ENCODE assay signal across 10 mouse cellular contexts in genomic region chr17:47526856-47527520, GRCm38 (mm10). TPM values are rescaled to one million over a fixed set of nuclear protein-coding genes. Genes with fewer than 3 reads are reported as not detected.
A peak's percentile ranks its signal among the peaks of the same experiment; 100 is the strongest.
DNase-seq lines count a peak whose midpoint lies in the region; ATAC-seq and TF ChIP-seq lines count a peak whose summit lies in the region.
"Had no signal": no experiment of that assay in that cellular context is flagged by ENCODE, and none has a peak within 500 bp of the region (broad histone marks: within the 10 kb centered on the region; RNA-seq: fewer than 3 reads in every experiment).

No protein-coding gene starts in this region.

- peaks cover 14% of the 10 kb centered on the region for H3K4me1 ChIP-seq in midbrain, embryonic 11.5 days (ENCODE audit: control insufficient read depth, insufficient read depth, low read length)
- H3K4me1 ChIP-seq in midbrain, postnatal 0 days (ENCODE audit: insufficient read depth, low read length) = no peaks in the 10 kb centered on the region
- peaks cover 14% of the 10 kb centered on the region; the same call in 1 of the 2 replicates for H3K4me1 ChIP-seq in hindbrain, embryonic 14.5 days (replicated peaks; ENCODE audit: control insufficient read depth, insufficient read depth, low read length)
- peaks cover 5% of the 10 kb centered on the region for H3K4me1 ChIP-seq in midbrain, embryonic 16.5 days (ENCODE audit: control insufficient read depth, insufficient read depth, low read length)

- H3K27me3 ChIP-seq in midbrain, embryonic 11.5 days (ENCODE audit: control insufficient read depth, insufficient read depth, low read length) = no peaks in the 10 kb centered on the region
- no peaks in the 10 kb centered on the region for H3K27me3 ChIP-seq in midbrain, postnatal 0 days (ENCODE audit: insufficient read depth, low read length)
- no peaks in the 10 kb centered on the region for H3K27me3 ChIP-seq in hindbrain, embryonic 14.5 days (ENCODE audit: control insufficient read depth, insufficient read depth, low read length)
- H3K27me3 ChIP-seq in midbrain, embryonic 16.5 days (ENCODE audit: control insufficient read depth, insufficient read depth, low read depth, low read length) = no peaks in the 10 kb centered on the region

- no peak overlapping the region for H3K4me2 ChIP-seq in midbrain, embryonic 11.5 days
- H3K4me2 ChIP-seq in midbrain, postnatal 0 days (ENCODE audit: low read depth, low read length, poor library complexity, severe bottlenecking) = no peak overlapping the region
- H3K4me2 ChIP-seq in hindbrain, embryonic 14.5 days (replicated peaks) = no peak overlapping the region
- no peak overlapping the region for H3K4me2 ChIP-seq in midbrain, embryonic 16.5 days (ENCODE audit: low read length)

- no peak for ATAC-seq in midbrain, embryonic 11.5 days (ENCODE audit: low FRiP score)
- ATAC-seq in midbrain, postnatal 0 days (ENCODE audit: low FRiP score) = no peak
- no peak for ATAC-seq in hindbrain, embryonic 14.5 days (ENCODE audit: low FRiP score)
- ATAC-seq in midbrain, embryonic 16.5 days = no peak

- no peaks in the 10 kb centered on the region for H3K36me3 ChIP-seq in midbrain, embryonic 11.5 days (ENCODE audit: control insufficient read depth, insufficient read depth, low read length)
- no peaks in the 10 kb centered on the region for H3K36me3 ChIP-seq in midbrain, postnatal 0 days (ENCODE audit: insufficient read depth, low read length)
- no peaks in the 10 kb centered on the region for H3K36me3 ChIP-seq in hindbrain, embryonic 14.5 days (replicated peaks; ENCODE audit: control insufficient read depth, insufficient read depth)
- no peaks in the 10 kb centered on the region for H3K36me3 ChIP-seq in midbrain, embryonic 16.5 days (ENCODE audit: control insufficient read depth, insufficient read depth, low read length)

- peak overlapping the region; percentile 33; the same call in 1 of the 2 replicates for H3K9ac ChIP-seq in midbrain, embryonic 11.5 days (ENCODE audit: low read length)
- H3K9ac ChIP-seq in midbrain, postnatal 0 days (replicated peaks; ENCODE audit: low read length, poor library complexity, severe bottlenecking) = no peak overlapping the region
- no peak overlapping the region for H3K9ac ChIP-seq in hindbrain, embryonic 14.5 days
- H3K9ac ChIP-seq in midbrain, embryonic 16.5 days (ENCODE audit: low read depth, low read length) = no peak overlapping the region

- no peak overlapping the region for H3K4me3 ChIP-seq in midbrain, embryonic 11.5 days (ENCODE audit: low read depth, low read length)
- H3K4me3 ChIP-seq in midbrain, postnatal 0 days (ENCODE audit: low read depth, low read length) = no peak overlapping the region
- no peak overlapping the region for H3K4me3 ChIP-seq in hindbrain, embryonic 14.5 days (replicated peaks; ENCODE audit: low read length)
- H3K4me3 ChIP-seq in midbrain, embryonic 16.5 days (ENCODE audit: low read depth, low read length) = no peak overlapping the region

- no peaks in the 10 kb centered on the region for H3K9me3 ChIP-seq in midbrain, embryonic 11.5 days (ENCODE audit: control insufficient read depth, low read length)
- no peaks in the 10 kb centered on the region for H3K9me3 ChIP-seq in midbrain, postnatal 0 days (ENCODE audit: low read length)
- H3K9me3 ChIP-seq in hindbrain, embryonic 14.5 days (ENCODE audit: control insufficient read depth, low read length) = no peaks in the 10 kb centered on the region
- no peaks in the 10 kb centered on the region for H3K9me3 ChIP-seq in midbrain, embryonic 16.5 days (replicated peaks; ENCODE audit: control insufficient read depth, low read length, poor library complexity, severe bottlenecking)

- WGBS in midbrain, embryonic 11.5 days = 86% methylated on average over 17 of the region's 17 CpGs
- WGBS in midbrain, postnatal 0 days = 88% methylated on average over 17 of the region's 17 CpGs
- WGBS in hindbrain, embryonic 14.5 days = 79% methylated on average over 17 of the region's 17 CpGs
- WGBS in midbrain, embryonic 16.5 days = 86% methylated on average over 17 of the region's 17 CpGs

- peak; percentile 53 for DNase-seq in gastrocnemius, postnatal 10 days
- no peak for DNase-seq in gastrocnemius, postnatal 25 days
- no peak for DNase-seq in midbrain, embryonic 11.5 days (ENCODE audit: low spot score, missing footprints)
- DNase-seq in midbrain, postnatal 0 days (ENCODE audit: low spot score) = no peak
- no peak for DNase-seq in hindbrain, embryonic 14.5 days (ENCODE audit: low spot score)
- DNase-seq in yolk sac, embryonic 10.5 days (ENCODE audit: low spot score) = no peak
- no peak for DNase-seq in layer of hippocampus, postnatal 14 days (ENCODE audit: low spot score in 2 of 2)
- DNase-seq: adrenal gland, postnatal 14 days; kidney, postnatal 36 days had no signal

- TF ChIP-seq CTCF in midbrain, postnatal 0 days (IDR thresholded peaks at IDR 0.05) = no peak

- H3K27ac ChIP-seq in midbrain, embryonic 11.5 days (ENCODE audit: low read depth, low read length) = no peak overlapping the region
- H3K27ac ChIP-seq in midbrain, postnatal 0 days (ENCODE audit: low read depth, low read length) = no peak overlapping the region; the same call in 1 of the 2 replicates
- H3K27ac ChIP-seq in hindbrain, embryonic 14.5 days = peak overlapping the region; percentile 58; the same call in 1 of the 2 replicates
- H3K27ac ChIP-seq in midbrain, embryonic 16.5 days (ENCODE audit: low read length) = peak overlapping the region; percentile 40

RNA-seq across cellular contexts. Expression of gene Ccnd3, which starts 22.1 kb away (rescaled TPM):
- total RNA-seq in gastrocnemius, postnatal 10 days (2021) = 100 to 1,000 TPM in 1 of 2 experiments, 10 to 100 TPM in 1; 95.5 to 120 TPM
- 10 to 100 TPM; 31.4 to 44.8 TPM for total RNA-seq in gastrocnemius, postnatal 25 days (2021)
- 175 and 194 TPM in 2 replicates for polyA plus RNA-seq in midbrain, embryonic 11.5 days (2014; fragmentation: Nextera tagmentation; extraction: Ambion mirVana)
- total RNA-seq in midbrain, postnatal 0 days (2014; rRNA removed) = 37.2 and 41.1 TPM in 2 replicates
- 52.6 and 57.0 TPM in 2 replicates for polyA plus RNA-seq in midbrain, postnatal 0 days (2015; fragmentation: Nextera tagmentation; extraction: Ambion mirVana)
- 78.9 and 80.3 TPM in 2 replicates for polyA plus RNA-seq in hindbrain, embryonic 14.5 days (2014; fragmentation: Nextera tagmentation; extraction: Ambion mirVana)
- 58.4 and 61.4 TPM in 2 replicates for polyA plus RNA-seq in midbrain, embryonic 16.5 days (2015; fragmentation: Nextera tagmentation; extraction: Ambion mirVana)
- 10 to 100 TPM; 39.6 to 46.3 TPM for total RNA-seq in layer of hippocampus, postnatal 14 days (2021)

RNA-seq across cellular contexts. Expression of gene Taf8, which starts 24.9 kb away (rescaled TPM):
- total RNA-seq in gastrocnemius, postnatal 10 days (2021) = 10 to 100 TPM in 1 of 2 experiments, 1 to 10 TPM in 1; 9.8 to 10.2 TPM
- 10 to 100 TPM in 1 of 2 experiments, 1 to 10 TPM in 1; 9.6 to 10.0 TPM for total RNA-seq in gastrocnemius, postnatal 25 days (2021)
- 25.5 TPM in 2 replicates for polyA plus RNA-seq in midbrain, embryonic 11.5 days (2014; fragmentation: Nextera tagmentation; extraction: Ambion mirVana)
- 15.1 and 25.1 TPM in 2 replicates for total RNA-seq in midbrain, postnatal 0 days (2014; rRNA removed)
- polyA plus RNA-seq in midbrain, postnatal 0 days (2015; fragmentation: Nextera tagmentation; extraction: Ambion mirVana) = 11.5 and 12.3 TPM in 2 replicates
- polyA plus RNA-seq in hindbrain, embryonic 14.5 days (2014; fragmentation: Nextera tagmentation; extraction: Ambion mirVana) = 16.4 and 16.9 TPM in 2 replicates
- 19.8 and 20.8 TPM in 2 replicates for polyA plus RNA-seq in midbrain, embryonic 16.5 days (2015; fragmentation: Nextera tagmentation; extraction: Ambion mirVana)
- total RNA-seq in layer of hippocampus, postnatal 14 days (2021) = 10 to 100 TPM; 14.8 to 16.4 TPM

Comparison
In these comparisons a context has a peak if more than half of its experiments do, and no peak if none do; other contexts are left out.
1. H3K27ac ChIP-seq: peak in hindbrain, embryonic 14.5 days (single experiment) and midbrain, embryonic 16.5 days (single experiment); none in midbrain, embryonic 11.5 days (single experiment) and midbrain, postnatal 0 days (single experiment).